Mouse (Mus musculus) B cell, adult 2 months (primary cell): ENCODE results near the gene Trim8.

Experiments used
- DNase-seq, 2 experiments: peaks; one replicate each; pipeline ENCODE4 v3.0.0; 2022

The Trim8 gene

DNA sequence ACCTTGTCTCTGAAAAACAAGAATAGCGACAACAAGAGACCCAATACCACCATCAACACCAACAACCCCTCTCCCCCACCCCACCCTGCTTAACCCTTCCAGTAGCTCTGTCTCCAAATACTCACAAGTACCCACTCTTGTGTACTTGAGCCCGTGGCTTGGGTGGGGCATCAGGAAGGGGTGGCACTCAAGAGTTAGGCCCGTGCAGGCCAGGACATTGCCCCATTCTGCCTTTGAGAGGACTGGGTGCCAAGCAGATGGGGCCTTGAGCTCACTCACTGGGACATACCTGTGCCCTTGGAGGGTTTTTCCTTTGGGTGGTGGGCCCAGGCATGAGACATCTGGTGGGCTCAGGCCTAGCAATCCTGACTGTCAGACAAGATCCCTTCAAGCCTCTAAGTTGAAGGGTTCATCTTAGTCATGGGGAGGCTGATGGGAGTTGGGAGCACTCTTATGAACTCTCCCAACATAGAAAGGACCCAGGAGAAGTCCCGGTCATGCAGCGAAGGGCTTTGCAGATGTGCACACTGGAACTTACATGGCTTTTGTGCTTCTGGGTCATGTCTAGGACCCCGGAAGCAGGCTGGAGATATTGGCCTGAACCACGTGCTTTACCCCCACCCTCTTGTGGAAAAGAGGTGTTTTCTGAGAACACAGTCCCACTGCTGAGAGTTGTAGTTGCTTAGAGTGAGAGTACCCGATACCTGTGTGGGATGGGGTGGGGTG lies 4.3 kb downstream of the Trim8 start:
- DNase-seq, result no peak

DNA sequence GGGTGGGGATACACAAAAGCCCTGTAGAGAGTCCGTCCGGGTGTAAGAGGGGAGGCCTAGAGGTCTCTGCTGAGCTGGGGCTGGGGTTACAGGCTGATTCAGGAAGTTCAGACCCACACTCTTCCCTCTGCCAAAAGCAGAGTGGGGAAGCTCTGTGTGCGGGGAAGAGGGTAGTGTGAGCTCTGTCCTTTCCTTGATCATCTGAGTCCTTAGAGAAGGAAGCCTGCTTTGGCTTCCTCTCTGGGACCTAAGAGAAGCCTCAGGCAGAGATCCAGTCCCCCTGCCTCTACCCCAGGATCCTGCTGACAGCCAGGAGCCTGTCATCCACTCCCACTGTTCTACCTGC lies 4.8 kb downstream of the Trim8 start:
- no peak for DNase-seq

DNA sequence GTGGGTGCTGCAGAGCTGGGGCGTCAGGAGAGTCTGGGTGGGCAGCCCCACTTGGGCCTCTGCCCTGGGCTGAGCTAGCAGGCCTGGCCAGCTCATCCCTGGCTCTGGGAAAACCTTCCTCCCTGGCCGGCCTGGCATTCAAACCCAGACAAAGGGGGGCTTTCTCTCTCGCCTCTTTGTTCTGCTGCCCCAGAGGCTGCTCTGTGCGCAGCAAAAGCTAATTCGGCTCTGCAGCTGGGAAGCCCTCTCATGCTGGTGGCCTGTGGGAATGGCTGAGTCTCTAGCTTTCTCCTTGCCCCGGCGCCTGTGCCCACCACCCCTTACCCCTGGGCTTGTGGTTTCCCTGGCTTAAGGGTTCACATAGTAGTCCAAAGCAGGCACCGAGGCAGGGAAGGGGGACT lies 5.7 kb downstream of the Trim8 start:
- no peak for DNase-seq

DNA sequence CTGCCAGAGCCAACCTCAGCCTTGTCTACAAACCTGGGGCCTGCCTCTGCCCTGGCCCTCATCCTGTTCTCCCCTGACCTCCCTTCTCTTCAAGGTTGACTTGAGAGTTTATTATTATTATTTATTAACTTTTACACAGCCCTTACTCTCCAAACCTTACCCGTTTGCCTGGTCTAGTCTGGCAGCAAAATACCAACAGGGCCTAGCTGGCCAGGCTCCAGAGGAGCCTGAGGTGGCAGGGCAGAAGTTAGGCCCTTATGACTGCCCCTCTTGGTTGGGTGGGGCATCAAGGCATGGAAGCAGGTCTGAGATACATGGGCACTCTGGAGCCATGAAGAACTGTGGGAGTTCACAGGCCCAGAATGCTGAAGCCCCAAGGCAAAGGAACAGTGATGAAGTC lies 6.3 kb downstream of the Trim8 start:
- DNase-seq, result no peak

DNA sequence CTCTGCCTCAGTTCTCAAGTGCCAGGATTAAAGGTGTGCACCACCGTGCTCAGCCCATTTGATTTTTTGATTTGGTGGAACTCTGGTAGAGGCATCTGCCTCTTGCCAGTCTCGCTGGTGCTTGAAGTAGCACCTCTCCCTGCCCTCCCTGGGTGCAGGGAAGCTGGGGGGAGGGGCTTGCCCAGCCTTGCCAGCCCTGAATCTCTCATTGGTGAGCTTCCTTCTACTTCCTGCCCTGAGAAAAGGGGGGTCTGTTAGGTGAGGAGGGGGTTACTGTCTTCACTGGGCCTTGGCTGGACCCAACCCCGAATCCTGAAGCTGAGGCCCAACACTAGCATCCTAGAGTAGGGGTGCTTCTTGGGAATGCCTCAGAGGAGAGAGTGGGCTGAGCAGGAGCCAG lies 7.2 kb downstream of the Trim8 start:
- no peak for DNase-seq

DNA sequence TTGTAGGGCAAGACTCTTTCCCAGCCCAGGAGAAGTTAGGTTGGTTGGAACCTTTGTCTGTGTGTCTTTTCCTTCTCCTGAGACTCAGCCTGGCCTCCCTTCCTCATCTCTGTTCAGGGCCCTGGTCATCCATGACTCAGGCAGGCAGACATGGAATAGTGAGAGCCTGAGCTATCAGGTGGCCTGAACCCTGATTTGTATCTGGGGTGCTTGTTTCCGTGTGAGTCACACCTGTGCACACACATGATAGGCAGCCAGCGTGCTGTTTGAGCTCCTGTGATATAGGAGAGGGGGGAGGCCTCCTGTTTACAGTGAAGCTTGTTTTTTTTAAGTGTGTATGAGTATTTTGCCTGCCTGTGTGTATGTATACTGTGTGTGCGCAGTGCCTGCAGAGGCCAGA lies 7.7 kb downstream of the Trim8 start:
- no peak for DNase-seq

DNA sequence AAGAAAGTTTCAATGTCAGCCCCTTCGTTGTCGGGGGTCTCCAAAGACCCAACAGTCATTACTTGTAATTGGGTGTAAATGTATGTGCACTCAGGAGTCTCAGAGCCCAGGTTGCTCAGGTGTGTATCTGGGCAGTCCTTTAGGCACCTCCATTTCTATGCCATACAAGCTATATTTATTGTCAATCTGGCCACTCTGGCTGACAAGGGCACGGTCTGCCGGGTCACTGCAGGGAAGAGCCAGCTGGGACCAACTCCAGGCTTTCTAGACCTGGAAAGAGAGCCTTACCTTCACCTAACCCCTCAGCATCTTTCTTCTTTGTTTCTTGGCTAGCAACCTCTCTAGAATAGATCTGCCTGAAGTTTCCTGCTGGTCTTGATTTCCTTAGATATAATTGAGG lies 8.2 kb downstream of the Trim8 start:
- DNase-seq, result no peak

DNA sequence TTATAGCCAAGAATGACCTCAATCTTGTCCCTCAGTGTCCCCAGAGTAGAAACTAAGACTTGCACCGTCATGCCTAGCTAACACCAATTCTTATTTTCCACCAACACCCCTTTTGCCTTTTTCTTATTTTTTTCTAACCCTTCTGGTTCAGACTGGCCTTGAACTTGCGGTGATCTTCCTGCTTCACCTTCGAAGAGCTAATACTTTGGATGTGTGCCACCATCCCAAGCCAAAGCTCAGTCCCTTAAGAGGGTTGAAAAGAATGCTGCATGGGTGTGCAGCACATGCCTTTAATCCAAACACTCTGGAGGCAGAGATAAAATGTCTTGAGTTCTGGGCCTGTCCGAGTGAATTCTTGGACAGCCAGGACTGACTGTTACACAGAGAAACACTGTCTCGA lies 8.9 kb downstream of the Trim8 start:
- DNase-seq, result no peak

DNA sequence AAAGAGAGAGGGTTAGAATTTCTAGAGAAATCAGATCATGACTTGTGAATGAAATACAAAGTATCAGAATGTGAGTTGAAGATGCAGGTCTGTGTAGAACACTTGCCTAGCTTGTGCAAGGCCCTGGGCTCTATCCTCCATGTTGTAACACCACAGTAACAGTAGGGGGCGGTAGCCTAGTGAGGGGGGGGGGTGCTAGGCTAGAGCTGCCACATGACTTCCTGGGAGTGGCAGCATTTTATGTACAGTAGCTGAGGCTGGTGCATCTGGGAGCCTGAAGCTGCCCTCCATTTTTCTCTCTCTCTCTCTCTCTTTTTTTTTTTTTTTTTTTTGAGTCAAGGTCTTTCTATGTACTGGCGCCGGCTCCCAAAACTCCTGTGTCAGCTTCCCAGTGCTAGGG lies 9.3 kb downstream of the Trim8 start:
- DNase-seq, result peak; percentile 45 to 56

DNA sequence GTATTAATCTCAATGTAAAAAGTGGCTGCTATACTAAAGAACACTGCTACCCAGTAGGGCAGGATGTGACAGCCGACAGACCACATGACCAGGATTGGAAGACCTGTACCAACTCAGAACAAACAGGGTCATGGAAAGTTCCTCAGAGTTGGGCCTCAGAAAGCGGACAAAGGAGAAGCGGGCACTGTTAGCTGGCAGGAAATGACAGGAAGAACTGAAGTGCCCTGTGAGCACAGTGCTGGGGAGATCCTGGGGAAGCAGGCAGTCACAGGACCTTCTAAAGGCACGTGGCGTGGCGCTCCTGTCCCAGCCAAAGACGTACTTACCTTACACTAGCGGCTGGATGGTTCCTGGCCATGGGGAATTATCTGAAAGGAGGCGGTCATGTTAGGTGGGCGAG lies 9.8 kb downstream of the Trim8 start:
- peak in 1 of 2 experiments; percentile 30 for DNase-seq

DNA sequence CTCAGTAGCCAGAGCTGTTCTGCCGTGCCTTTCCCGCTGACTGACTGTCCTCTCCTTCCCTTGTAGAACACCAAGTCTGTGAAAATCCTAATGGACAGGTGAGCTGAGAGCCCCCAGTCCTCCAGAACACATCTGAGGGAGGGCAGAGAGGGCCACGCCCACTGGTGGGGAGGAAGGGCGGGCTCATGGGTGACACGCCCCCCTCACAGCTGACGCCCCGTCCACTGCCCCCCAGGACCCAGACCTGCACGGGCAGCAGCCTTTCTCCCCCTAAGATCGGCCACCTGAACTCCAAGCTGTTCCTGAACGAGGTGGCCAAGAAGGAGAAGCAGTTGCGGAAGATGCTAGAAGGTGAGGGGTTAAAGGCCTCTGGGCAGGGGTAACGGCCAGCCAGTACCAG lies 12.9 kb downstream of the Trim8 start:
- no peak for DNase-seq

DNA sequence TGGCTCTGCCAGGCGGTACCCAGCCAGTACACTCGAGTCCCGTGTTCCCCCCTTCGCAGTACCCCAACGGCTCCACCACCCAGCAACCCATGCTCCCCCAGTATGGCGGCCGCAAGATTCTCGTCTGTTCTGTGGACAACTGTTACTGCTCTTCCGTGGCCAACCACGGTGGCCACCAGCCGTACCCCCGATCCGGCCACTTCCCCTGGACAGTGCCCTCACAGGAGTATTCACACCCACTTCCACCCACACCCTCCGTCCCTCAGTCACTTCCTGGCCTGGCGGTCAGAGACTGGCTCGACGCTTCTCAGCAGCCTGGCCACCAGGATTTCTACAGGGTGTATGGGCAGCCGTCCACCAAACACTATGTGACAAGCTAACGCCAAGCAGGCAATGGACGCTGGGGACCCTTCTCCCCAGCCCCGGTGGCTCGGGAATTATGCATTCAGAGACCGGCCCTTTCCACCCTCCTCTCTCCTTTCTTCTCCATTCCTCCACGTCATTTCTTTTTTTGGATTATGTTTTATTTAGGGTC lies 13.9 kb downstream of the Trim8 start:
- no peak for DNase-seq

DNA sequence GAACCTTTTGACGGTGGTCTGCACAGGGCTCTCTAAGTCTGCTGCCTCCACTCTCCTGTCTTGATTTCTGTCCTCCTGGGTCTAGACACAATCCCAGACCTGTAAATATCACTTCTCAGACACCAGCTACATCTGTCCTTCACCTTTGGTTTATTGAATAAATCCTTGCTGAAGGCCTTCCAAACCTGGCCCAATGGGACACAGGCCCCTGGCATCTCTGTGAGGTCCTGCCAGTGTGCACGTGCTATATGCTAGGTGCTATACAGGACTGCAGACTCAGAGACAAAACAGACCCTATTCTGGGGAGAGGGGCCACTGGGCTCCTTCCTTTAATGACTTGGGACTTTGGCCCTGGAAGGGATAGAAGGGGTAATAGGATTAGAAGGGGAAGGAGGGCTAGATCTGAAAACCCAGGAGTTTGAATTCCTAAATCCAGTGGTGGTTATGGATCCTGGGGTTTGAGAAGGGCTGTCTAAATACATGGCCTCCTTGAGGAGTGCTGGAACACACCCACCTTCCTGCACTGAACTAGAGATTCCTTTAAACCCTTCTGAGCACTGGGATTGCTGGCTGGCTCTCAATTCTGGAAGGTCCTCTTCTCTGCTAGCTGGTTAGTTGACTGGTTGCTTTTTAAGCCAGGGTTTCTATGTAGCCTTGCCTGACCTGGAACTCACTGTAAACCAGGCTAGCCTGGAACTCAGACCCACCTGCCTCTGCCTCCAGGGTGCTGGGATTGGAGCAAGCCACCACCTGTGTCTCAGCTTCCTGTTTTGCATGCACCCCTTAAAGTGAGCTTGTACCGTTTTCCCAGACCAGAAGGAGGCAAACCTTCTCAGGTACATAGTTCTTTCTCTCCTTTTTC lies 15.4 kb downstream of the Trim8 start:
- peak; percentile 40 to 43 for DNase-seq

DNA sequence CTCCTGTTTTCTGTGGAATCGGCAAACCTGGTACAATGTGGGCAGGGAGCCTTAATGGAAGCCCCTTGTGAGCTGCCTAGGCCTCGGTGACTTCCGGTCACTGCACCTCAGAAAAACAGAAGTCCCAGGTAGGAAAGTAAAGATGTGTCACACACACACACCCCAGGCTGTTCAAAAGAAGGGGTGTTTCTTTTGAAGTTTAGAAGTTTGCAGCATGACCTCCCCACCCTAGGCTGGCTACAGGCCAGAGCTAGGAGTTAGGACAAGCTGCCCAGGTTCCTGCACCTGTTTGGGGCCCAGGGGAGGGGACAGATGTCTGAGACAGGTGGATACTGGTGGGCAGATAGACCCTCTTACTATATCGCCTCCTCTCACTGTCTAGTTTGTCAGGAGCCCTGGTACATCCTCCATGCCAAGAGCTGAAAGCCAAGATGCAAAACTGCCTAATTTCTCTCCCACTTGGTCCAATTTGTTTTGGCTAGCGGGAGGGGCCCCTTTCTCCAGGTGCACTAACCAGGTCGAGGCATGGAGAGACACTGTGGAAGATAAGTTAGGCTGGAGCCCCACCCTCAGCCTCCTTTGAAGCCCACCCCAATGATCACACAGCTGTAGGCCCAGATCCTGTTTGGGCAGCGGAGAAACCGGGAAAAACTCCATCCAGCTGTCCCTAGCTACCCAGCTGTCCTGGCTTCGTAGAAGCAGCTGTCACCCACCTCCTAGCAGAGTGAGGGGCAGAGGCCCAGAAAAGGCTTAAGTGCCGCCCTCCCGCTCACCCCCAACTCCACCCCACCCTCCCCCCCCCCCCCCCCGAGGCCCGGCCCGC lies 16.2 kb downstream of the Trim8 start:
- DNase-seq, result no peak

DNA sequence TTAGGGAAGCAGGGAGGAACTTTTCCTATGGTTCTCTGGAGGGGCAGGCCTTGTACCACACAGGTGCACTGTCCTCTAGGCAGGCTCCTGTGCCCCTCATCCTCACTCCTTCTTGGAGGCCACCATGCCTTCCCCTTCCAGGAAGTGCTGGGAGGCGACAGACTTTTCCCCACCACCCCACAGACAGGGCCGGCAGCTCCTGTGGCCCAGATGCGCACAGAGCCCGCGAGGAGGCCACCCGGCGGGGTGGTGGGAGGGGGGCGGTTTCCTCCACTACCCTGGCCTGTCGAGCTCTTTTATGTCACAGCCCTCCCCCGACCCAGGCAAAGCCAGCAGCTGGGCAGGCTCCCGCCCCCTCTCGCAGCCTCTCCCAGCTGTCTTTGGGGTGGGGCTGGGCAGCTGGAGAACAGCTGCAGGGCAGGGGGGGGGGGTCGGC lies 16.9 kb downstream of the Trim8 start:
- DNase-seq, result peak in 1 of 2 experiments; percentile 38

DNA sequence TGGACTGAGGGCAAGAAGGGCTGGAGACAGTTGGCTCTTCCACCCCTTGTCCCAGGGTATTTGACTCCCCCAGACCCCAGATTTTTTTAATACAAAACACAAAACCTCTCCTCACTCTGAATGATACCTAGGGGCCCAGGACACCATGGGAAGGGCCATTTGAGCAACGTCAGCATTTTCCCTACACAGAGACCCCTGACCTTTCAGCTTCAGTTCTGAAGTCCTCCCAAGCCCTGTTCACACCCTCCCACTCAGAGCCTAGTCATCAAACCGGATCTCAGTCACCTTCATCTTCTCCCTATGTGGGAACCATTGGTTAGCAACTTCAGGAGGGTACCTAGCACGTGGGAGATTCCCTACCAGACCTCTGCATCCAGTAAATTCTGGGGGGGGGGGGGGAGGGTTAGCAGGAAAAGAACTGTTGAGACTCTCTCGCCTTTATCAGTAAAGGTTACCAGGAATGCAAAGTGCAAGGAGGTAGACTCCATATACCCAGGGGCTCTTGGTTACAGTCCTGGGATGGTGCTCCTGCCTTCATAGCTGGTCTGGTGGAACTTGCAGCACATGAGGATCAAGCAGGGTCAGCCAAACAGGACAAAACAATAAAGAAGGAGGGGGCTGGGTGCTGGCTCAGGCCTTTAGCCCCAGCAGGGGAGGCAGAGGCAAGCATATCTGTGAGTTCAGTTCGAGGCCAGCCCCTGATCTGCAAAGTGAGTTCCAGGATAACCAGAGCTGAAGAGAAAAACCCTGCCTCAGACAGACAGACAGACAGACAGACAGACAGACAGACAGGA lies 17.5 kb downstream of the Trim8 start:
- DNase-seq, result no peak

DNA sequence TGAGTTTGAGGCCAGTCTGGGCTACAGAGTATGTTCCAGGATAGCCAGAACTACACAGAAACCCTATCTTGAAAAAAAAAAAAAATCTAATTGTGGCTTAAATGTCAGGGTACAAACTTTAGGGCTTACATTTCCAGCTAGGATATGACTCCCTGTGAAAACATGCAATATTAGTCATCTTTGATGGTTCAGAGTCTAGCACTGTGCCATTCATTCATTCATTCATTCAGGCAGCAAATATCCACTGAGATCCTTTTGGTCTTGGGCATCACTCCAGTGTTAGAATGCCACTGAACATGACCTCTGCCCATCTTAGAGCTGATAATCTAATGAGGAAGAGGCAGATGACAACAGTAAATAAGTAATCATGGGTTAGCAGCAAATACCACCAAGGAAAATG lies 20.2 kb downstream of the Trim8 start:
- DNase-seq, result no peak

DNA sequence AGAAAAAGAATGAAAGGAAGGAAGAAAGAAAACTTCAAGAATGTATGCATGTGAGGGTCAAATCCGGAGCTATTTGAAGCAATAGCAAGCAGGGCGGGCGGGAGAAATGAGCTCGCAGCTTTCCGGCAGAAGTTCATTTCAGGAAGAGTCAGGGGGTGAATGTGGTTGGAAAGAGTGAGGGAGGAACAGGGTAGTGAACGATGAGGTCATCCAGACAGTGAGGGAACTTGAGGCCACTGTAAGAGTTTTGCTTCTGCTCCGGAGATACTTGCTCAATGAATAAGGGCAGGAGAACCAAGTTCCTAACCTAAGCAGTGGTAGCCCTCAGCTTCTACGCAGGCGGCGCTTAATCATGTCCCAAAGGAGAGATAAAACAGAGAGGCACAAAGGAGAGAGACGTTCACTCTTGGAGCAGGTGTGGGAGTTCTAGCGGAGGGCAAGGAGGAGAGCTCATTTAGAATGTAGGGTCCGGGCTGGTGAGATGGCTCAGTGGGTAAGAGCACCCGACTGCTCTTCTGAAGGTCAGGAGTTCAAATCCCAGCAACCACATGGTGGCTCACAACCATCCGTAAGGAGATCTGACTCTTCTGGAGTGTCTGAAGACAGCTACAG lies 21.0 kb downstream of the Trim8 start:
- DNase-seq, result no peak

DNA sequence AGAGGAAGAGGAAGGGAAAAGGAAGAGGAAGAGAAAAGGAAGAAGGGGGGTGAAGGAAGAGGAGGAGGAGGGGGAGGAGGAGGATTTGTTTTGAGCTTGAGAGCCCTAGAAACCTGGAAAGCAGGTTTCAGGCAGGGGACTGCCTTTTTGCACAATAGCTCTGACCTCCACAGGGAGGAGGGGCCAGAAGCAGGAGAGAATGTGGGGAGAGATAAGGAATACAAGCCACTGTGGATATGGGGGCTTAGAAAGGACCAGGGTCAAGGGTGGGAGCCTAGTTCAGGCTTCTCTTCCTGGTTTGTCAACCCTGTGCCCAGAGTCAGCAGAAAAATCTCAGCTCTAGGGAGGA lies 21.6 kb downstream of the Trim8 start:
- no peak for DNase-seq

DNA sequence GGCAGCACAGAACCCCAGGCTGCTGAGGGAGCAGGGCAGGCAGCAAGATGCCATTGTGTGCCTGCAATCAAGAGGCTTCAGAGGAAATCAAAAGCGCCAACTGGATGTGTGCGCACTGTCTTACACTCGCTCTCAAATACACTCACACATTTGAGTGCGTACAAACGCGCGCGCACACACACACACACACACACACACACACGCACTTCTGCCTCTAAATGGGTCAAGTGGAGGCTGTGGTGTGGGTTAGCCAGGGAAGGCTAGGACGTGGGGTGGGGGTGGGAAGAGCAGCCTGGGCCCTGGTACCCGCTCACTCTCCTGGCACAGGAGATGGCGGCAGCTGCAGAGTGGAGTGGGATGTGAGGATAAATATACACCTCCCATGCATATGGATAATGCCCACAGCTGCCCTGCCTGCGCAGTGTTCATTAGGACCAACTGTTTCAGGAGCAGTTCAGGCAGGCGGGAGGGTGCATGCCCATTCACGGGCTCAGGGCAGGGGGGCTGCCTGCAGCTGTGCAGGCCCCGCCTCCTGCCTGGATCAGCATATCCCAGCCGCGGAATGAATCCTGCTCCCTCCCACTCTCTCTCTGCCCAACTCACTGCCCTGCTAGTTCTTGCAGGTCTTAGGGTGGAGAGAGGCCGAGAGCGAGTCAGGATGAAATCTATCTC lies 22.1 kb downstream of the Trim8 start:
- DNase-seq, result no peak

DNA sequence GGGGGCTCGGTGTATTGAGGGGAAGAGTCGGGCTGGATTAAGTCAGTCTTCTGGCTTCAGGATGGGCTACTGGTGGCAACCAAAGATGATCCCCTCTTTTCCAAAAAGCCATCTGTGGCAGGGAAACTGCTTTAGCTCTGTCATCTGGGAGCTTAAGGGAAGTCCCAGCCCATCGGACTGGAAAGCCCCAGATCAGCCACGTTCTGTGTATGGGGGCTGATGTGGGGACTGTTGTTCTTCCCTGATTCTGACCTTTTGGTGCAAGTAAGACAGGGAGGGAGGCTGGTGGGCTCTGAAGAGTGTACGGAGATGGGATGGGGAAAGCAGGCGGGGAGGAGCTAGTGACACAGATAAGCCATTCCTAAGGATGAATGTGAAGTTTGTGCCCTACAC lies 22.6 kb downstream of the Trim8 start:
- no peak for DNase-seq
